Mouse (Mus musculus) MEL (cell line): ENCODE measurements around the gene Mdk.

Experiments
- CTCF ChIP-seq, 3 experiments: IDR thresholded peaks in 2 of 3; conservative IDR thresholded peaks in 1 of 3; 2 replicates each; pipeline ENCODE4 v1.5.1; 2011 to 2012; ENCODE audit warnings: low read length in 3 of 3, low read depth in 2 of 3, mild to moderate bottlenecking in 2 of 3, improper control_type of control experiment in 1 of 3, inconsistent platforms in 1 of 3, mixed read lengths in 1 of 3, moderate library complexity in 1 of 3; ENCODE audit not compliant: control insufficient read depth in 1 of 3, insufficient read depth in 1 of 3, poor library complexity in 1 of 3, severe bottlenecking in 1 of 3
- MAFK ChIP-seq: IDR thresholded peaks from 2 replicates; pipeline ENCODE4 v1.6.1; 2011; ENCODE audit warnings: low read depth, mild to moderate bottlenecking, low read length, improper control_type of control experiment, borderline replicate concordance
- MAX ChIP-seq: IDR thresholded peaks from 2 replicates; pipeline ENCODE4 v1.6.1; 2011; ENCODE audit warnings: low read length, improper control_type of control experiment
- MAZ ChIP-seq: IDR thresholded peaks from 2 replicates; pipeline ENCODE4 v1.6.1; 2012; ENCODE audit warnings: low read depth, mild to moderate bottlenecking, inconsistent platforms, low read length, improper control_type of control experiment
- MEF2A ChIP-seq: IDR thresholded peaks from 2 replicates; pipeline ENCODE4 v1.6.1; 2014; ENCODE audit warnings: low read depth, mild to moderate bottlenecking, inconsistent platforms, low read length, improper control_type of control experiment; ENCODE audit not compliant: poor library complexity, insufficient replicate concordance, severe bottlenecking; ENCODE audit errors: extremely low read depth
- NELFE ChIP-seq: IDR thresholded peaks from 2 replicates; pipeline ENCODE4 v1.6.1; 2011; ENCODE audit warnings: low read depth, low read length, improper control_type of control experiment
- POLR2A ChIP-seq, 2 experiments: IDR thresholded peaks; 2 replicates each; pipeline ENCODE4 v1.6.1; 2011 to 2012; ENCODE audit warnings: low read length in 2 of 2, mild to moderate bottlenecking in 2 of 2, control low read depth in 1 of 2, improper control_type of control experiment in 1 of 2, low read depth in 1 of 2, moderate library complexity in 1 of 2; ENCODE audit not compliant: control insufficient read depth in 1 of 2, insufficient read depth in 1 of 2, poor library complexity in 1 of 2
- TAL1 ChIP-seq: IDR thresholded peaks from 2 replicates; pipeline ENCODE4 v1.6.1; 2012; ENCODE audit warnings: mild to moderate bottlenecking, inconsistent platforms, low read length, moderate library complexity, mixed read lengths

DNA sequence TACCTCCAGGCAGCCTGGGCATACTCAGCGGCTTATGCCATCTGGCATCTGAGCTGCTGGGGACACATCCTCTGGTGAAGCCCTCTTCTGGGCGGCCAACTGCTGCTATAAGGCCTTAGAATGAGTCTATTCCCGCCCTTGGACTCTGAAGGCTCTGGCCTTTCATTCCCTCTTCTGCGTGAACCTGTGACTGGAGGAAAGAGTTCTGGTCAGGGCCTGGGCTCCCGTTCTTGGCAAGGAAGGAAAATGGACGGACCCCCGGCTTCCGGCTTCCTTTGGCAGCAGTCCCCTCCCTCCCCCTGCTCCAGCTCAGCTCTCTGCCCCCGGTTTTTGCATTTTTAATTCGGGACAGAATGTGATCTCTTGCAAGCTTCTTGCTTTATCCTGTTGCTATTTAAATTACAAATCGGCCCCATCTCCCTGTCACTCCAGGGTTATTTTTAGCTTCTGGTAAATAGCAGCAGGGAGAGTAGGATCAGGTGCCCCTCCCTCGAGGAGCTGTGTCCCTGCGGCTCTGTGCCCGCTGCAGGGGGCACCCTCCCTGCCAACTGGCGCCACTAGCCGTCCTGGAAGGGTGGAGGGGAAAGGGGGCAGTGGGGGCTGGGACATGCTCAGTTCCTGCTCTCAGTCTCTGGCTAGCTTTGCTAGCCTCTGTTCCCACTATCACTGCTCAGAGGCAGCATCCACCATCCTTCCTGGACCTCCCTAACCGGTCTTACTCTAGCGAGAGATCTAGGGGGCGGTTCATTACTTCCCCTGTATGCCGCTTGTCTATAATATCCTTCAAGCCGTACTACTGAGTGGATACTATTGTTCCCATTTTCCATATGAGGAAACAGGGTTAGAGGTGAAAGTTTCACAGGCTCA lies 39.4 kb upstream of the Mdk start:
- TF ChIP-seq CTCF (IDR thresholded peaks at IDR 0.05 in 2 of 3, conservative IDR thresholded peaks at IDR 0.05 in 1 of 3; ENCODE audit: control insufficient read depth in 1 of 3, insufficient read depth in 1 of 3, low read depth in 2 of 3, low read length in 3 of 3, poor library complexity in 1 of 3, severe bottlenecking in 1 of 3): no peak
- no peak for TF ChIP-seq MAX
- TF ChIP-seq MAFK: no peak
- no peak for TF ChIP-seq MAZ
- TF ChIP-seq NELFE: no peak
- no peak for TF ChIP-seq POLR2A (IDR thresholded peaks at IDR 0.05; ENCODE audit: control insufficient read depth in 1 of 2, insufficient read depth in 1 of 2, low read depth in 1 of 2, low read length in 2 of 2, poor library complexity in 1 of 2)
- no peak for TF ChIP-seq TAL1
- TF ChIP-seq MEF2A: no peak
